In the genomic region with DNA sequence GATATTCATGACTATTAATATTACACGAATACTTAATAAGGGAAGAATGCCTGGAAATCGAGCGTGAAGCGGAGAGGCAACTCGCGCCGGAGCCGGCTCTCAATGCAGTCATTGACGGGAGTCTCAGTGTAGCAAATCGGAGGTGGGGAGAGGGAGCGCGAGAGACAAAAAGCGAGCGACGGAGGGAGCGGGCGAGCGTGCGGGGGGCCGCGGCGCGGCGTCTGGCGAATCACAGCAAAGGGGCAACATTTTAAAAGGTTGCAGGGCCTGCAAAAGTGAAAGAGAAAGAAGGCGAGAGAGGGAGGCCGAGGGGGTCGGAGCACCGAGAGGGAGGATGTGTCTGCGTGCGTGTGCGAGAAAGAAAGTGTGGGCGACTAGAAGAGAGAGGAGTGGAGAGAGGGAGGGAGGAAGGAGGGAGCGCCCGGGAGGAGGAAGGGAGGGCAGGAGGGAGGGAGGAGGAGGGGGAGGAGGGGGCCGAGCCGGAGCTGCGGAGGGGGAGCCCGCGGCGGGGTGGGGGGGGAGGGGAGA, we compare ENCODE assay signal across 8 mouse cellular contexts. TPM values are rescaled to one million over a fixed set of nuclear protein-coding genes. Genes with fewer than 3 reads are reported as not detected.
DNase-seq lines count a peak whose midpoint lies in the region; ATAC-seq and TF ChIP-seq lines count a peak whose summit lies in the region.

No protein-coding gene starts in this region.

- no peak overlapping the region for H3K27ac ChIP-seq in ES-E14 (ENCODE audit: insufficient read depth, low read depth, low read length, poor library complexity, severe bottlenecking)
- H3K27ac ChIP-seq in forebrain, embryonic 10.5 days = peak overlapping the region; percentile 92
- H3K27ac ChIP-seq in hindbrain, postnatal 0 days = peak overlapping the region; percentile 56; the same call in 1 of the 2 replicates
- no peak overlapping the region for H3K27ac ChIP-seq in lung, postnatal 0 days (ENCODE audit: low read length)

- TF ChIP-seq CTCF in hindbrain, postnatal 0 days (IDR thresholded peaks at IDR 0.05; ENCODE audit: low read depth) = no peak
- TF ChIP-seq CTCF in lung, postnatal 0 days (IDR thresholded peaks at IDR 0.05) = no peak

- DNase-seq in gastrocnemius, adult 18-20 months (ENCODE audit: low spot score) = peak; percentile 18
- no peak for DNase-seq in gastrocnemius, postnatal 10 days
- peak; percentile 60 for DNase-seq in ES-E14 (ENCODE audit: low read depth, low spot score)
- DNase-seq in forebrain, embryonic 10.5 days (ENCODE audit: extremely low spot score, low spot score) = no peak
- DNase-seq in hindbrain, postnatal 0 days (ENCODE audit: low spot score) = peak; percentile 75
- peak; percentile 37 for DNase-seq in lung, postnatal 0 days (ENCODE audit: low spot score)
- peak; percentile 15 for DNase-seq in splenic B cell, adult 2 months (ENCODE audit: low read depth, low spot score)
- no peak for DNase-seq in spleen, postnatal 14 days (ENCODE audit: low spot score in 2 of 2)

- no peaks in the 10 kb centered on the region for H3K9me3 ChIP-seq in ES-E14 (ENCODE audit: control insufficient read depth, insufficient read depth, low read depth, low read length)
- H3K9me3 ChIP-seq in forebrain, embryonic 10.5 days = no peaks in the 10 kb centered on the region
- H3K9me3 ChIP-seq in hindbrain, postnatal 0 days (ENCODE audit: low read length) = no peaks in the 10 kb centered on the region
- H3K9me3 ChIP-seq in lung, postnatal 0 days (ENCODE audit: low read length) = no peaks in the 10 kb centered on the region

- ATAC-seq in hindbrain, postnatal 0 days = peak; percentile 76
- ATAC-seq in lung, postnatal 0 days = peak; percentile 40; the same call in 1 of the 2 replicates

- no peak overlapping the region for H3K9ac ChIP-seq in ES-E14 (ENCODE audit: insufficient read depth, low read depth, low read length, poor library complexity, severe bottlenecking)
- H3K9ac ChIP-seq in hindbrain, postnatal 0 days (replicated peaks; ENCODE audit: low read length) = peak overlapping the region; percentile 1; the same call in 1 of the 2 replicates
- H3K9ac ChIP-seq in lung, postnatal 0 days (replicated peaks; ENCODE audit: low read depth) = no peak overlapping the region

- peaks cover 98% of the 10 kb centered on the region for H3K27me3 ChIP-seq in forebrain, embryonic 10.5 days (ENCODE audit: poor library complexity, severe bottlenecking)
- H3K27me3 ChIP-seq in hindbrain, postnatal 0 days (ENCODE audit: insufficient read depth, low read length) = peaks cover 56% of the 10 kb centered on the region
- peaks cover 67% of the 10 kb centered on the region for H3K27me3 ChIP-seq in lung, postnatal 0 days (replicated peaks; ENCODE audit: insufficient read depth, low read length)
- H3K27me3 ChIP-seq in splenic B cell, adult 2 months (ENCODE audit: control insufficient read depth, insufficient read depth, low read length, poor library complexity, severe bottlenecking) = peaks cover 5% of the 10 kb centered on the region; the same call in 1 of the 2 replicates

- H3K4me3 ChIP-seq in ES-E14 (ENCODE audit: insufficient read depth in 1 of 2, low read depth in 1 of 2, low read length in 2 of 2, poor library complexity in 1 of 2, severe bottlenecking in 1 of 2) = peak overlapping the region; percentile 41 to 55
- peak overlapping the region; percentile 63 for H3K4me3 ChIP-seq in forebrain, embryonic 10.5 days
- peak overlapping the region; percentile 44 for H3K4me3 ChIP-seq in hindbrain, postnatal 0 days (ENCODE audit: low read length)
- peak overlapping the region; percentile 65 for H3K4me3 ChIP-seq in lung, postnatal 0 days (ENCODE audit: low read depth, low read length)

- peaks cover 0 to 2% of the 10 kb centered on the region in 2 experiments; a peak in 2 of 4 replicates for H3K4me1 ChIP-seq in ES-E14 (ENCODE audit: control insufficient read depth in 2 of 2, insufficient read depth in 2 of 2, low read length in 2 of 2, poor library complexity in 1 of 2)
- peaks cover 60% of the 10 kb centered on the region for H3K4me1 ChIP-seq in forebrain, embryonic 10.5 days
- H3K4me1 ChIP-seq in hindbrain, postnatal 0 days (ENCODE audit: insufficient read depth, low read length) = no peaks in the 10 kb centered on the region
- peaks cover 8% of the 10 kb centered on the region for H3K4me1 ChIP-seq in lung, postnatal 0 days (ENCODE audit: insufficient read depth, low read depth, low read length)

- TF ChIP-seq EP300 in lung, postnatal 0 days (IDR thresholded peaks at IDR 0.05) = no peak

- H3K36me3 ChIP-seq in ES-E14 (ENCODE audit: control insufficient read depth, insufficient read depth, low read length, poor library complexity, severe bottlenecking) = no peaks in the 10 kb centered on the region
- H3K36me3 ChIP-seq in forebrain, embryonic 10.5 days (replicated peaks) = no peaks in the 10 kb centered on the region
- no peaks in the 10 kb centered on the region for H3K36me3 ChIP-seq in hindbrain, postnatal 0 days (ENCODE audit: insufficient read depth, low read length)
- H3K36me3 ChIP-seq in lung, postnatal 0 days (ENCODE audit: insufficient read depth, low read length) = no peaks in the 10 kb centered on the region
- no peaks in the 10 kb centered on the region for H3K36me3 ChIP-seq in splenic B cell, adult 2 months (ENCODE audit: control insufficient read depth, insufficient read depth, low read length, poor library complexity, severe bottlenecking)

- under 1% methylated on average over 40 of the region's 41 CpGs for WGBS in forebrain, embryonic 10.5 days
- 1% methylated on average over 32 of the region's 41 CpGs for WGBS in hindbrain, postnatal 0 days
- WGBS in lung, postnatal 0 days = under 1% methylated on average over 32 of the region's 41 CpGs

- in situ Hi-C loops in ES-E14 (cut with MboI; ENCODE audit: low sequenced_read_pairs in 2 of 2, unreplicated experiment in 2 of 2) = no loop called here

- H3K4me2 ChIP-seq in hindbrain, postnatal 0 days (ENCODE audit: low read depth, low read length) = peak overlapping the region; percentile 58
- peak overlapping the region; percentile 91 for H3K4me2 ChIP-seq in lung, postnatal 0 days (replicated peaks; ENCODE audit: low read depth, low read length)

TF ChIP-seq in ES-E14, 5 proteins besides CTCF, POLR2A, EP300 and RAD21:
- TF ChIP-seq HCFC1 (IDR thresholded peaks at IDR 0.05; ENCODE audit: borderline replicate concordance, insufficient read depth, low read length) (peak; percentile 67), ZNF384 (IDR thresholded peaks at IDR 0.05; ENCODE audit: low read depth, low read length) (no peak), MAFK (IDR thresholded peaks at IDR 0.05; ENCODE audit: insufficient read depth, low read depth, low read length) (no peak), CHD2 (IDR thresholded peaks at IDR 0.05; ENCODE audit: low read depth, low read length) (no peak), ZC3H11A (IDR thresholded peaks at IDR 0.05; ENCODE audit: borderline replicate concordance, low read depth, low read length) (no peak)

RNA-seq across cellular contexts. Expression of gene Tfap2a, which starts 7.5 kb away (rescaled TPM):
- under 1 TPM in 1 of 2 experiments, not detected in 1; 0.07 TPM for total RNA-seq in gastrocnemius, adult 18-20 months (2021)
- under 1 TPM; 0.16 to 0.29 TPM for total RNA-seq in gastrocnemius, postnatal 10 days (2021)
- total RNA-seq in ES-E14 (2012; rRNA removed) = 0.16 and 0.27 TPM in 2 replicates
- 5.1 and 5.3 TPM in 2 replicates for polyA plus RNA-seq in forebrain, embryonic 10.5 days (2016; fragmentation: Nextera tagmentation; extraction: Ambion mirVana)
- total RNA-seq in hindbrain, postnatal 0 days (2014; rRNA removed) = 2.1 and 4.7 TPM in 2 replicates
- polyA plus RNA-seq in hindbrain, postnatal 0 days (2015; fragmentation: Nextera tagmentation; extraction: Ambion mirVana) = 6.9 and 7.2 TPM in 2 replicates
- polyA plus RNA-seq in lung, postnatal 0 days (2015; fragmentation: Nextera tagmentation; extraction: Ambion mirVana) = 0.05 and 0.16 TPM in 2 replicates

Comparison
In these comparisons a context has a peak if more than half of its experiments do, and no peak if none do; other contexts are left out.
1. DNase-seq: peak in gastrocnemius, adult 18-20 months (single experiment), ES-E14 (single experiment), hindbrain, postnatal 0 days (single experiment), lung, postnatal 0 days (single experiment) and splenic B cell, adult 2 months (single experiment); none in gastrocnemius, postnatal 10 days (single experiment), forebrain, embryonic 10.5 days (single experiment) and spleen, postnatal 14 days (0 of 2).
2. H3K27ac ChIP-seq: peak in forebrain, embryonic 10.5 days (single experiment) and hindbrain, postnatal 0 days (single experiment); none in ES-E14 (single experiment) and lung, postnatal 0 days (single experiment).
3. Peak in every context shown above with its lines, with median percentiles within 50 percentile points of each other: H3K4me3 ChIP-seq.